Mouse (Mus musculus) thymus, postnatal 0 days (tissue): ENCODE data around the gene Olfr824. TPM values are rescaled to one million over a fixed set of nuclear protein-coding genes. Genes with fewer than 3 reads are reported as not detected.
"Not testable (repeated sequence)": the region's sequence is repeated elsewhere in the genome, so short reads cannot be mapped to it uniquely, and the experiment has no call there.

Experiments
- DNase-seq: peaks from one replicate; pipeline ENCODE4 v3.0.0-alpha.2; 2015; ENCODE audit warnings: low spot score
- polyA plus RNA-seq: library from polyadenylated mRNA; unstranded; fragments of >200 nt; fragmentation: Nextera tagmentation; extraction: Ambion mirVana; gene quantifications from 2 replicates; pipeline ENCODE4 v1.2.1, GENCODE M21; 2015

Olfr824 gene
- polyA plus RNA-seq, result not detected in 2 replicates

DNA sequence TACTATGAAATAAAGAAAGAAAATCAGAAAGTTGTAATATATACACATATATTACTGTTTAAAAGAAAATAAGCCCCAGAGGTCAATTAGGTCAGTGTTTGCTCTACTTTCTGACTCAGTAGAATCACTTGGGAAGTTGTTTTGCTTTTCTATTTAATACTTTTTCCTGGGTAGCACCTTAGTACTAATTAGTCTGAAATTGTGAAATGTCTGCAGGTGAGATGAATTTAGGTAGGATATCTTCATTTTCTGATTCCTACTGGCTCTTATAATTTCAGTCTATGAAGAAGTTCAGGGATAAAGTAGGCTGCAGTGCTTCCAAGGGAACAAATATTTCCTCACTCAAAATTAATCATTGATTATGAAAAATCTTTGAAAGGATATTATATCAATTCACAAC lies at the start of gene Olfr824:
Gene Olfr824, minus strand, starts transcription at position 101 of the 400 bp plus-strand sequence.
- DNase-seq, result not testable (repeated sequence)

DNA sequence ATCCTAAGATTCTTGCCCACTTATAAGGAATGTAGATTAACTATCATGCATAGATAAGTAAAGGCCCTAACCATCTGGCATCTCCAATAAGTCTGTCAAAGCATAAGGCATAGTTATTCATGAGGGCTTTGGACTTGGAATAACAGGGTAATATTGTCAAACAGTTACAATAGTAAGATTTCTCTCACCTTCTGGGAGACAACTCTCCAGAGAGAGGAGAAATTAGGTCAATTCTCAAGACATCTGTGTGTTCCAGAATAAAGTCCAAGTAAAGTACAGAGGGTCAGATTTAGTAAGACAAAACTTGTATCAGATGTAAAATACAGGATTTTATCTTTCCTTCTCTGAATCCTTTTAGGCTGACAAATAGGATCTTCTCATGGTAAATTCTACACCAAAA lies 36.9 kb upstream of the Olfr824 start, which contains the start of gene Olfr825:
Gene Olfr825, minus strand, starts transcription at position 101 of the 400 bp plus-strand sequence.
- DNase-seq, result no peak

DNA sequence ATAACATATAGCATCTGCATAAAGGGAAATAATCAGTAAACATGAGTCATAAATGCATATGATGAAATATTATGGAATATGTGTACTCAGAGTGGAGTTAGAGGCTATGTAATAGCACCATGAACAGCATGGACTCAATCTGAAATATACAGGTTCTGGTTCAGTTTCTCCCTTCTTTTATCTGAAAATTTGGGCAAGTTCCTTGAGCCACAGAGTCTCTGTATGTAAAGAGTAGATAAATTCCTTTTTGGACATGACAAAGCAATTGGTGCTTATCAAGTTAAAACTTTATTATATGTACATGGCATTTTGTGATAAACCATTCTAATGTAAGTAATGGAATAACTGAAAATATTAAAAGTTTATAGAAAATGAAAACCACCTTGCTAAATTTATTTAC lies 35.4 kb upstream of the Olfr824 start:
- no peak for DNase-seq

DNA sequence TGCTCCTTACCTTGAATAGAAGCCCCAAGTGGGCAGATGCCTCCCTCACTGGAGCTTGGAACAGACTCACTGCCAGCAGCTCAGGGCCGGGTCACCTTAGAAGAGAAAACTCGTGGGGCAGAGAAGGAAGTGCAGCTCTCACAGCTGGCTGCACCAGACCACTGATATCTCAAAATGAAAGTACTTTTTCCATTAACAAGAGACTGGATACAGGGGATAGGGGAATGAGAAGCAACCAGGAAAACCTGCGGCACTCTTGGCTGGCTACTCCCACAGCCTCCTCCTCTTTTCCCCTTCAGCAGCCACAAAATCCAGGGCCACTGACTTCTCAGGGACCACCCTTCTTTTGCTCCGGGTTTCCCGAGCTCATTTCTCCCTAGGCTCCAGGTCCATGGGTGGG lies 14.3 kb upstream of the Olfr824 start:
- DNase-seq, result no peak

DNA sequence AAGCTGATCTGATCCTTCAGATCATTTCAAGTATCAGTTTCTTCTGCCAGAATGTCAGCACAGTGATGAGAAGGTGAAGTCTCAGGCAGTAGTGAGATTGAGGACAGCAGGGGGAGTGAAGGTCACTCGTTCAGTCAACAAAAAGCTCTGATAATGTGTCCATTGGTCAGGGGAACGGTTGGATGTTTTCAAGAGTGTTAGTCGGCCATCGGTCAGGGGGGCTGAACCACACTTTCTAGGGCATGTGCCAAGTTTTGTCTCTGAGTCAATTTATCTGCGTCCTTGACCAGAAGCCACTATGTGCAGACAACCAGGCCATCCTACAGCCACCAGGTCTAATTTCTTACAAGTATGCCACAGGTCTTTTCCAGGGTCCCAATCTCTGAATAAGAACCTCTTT lies 12.7 kb upstream of the Olfr824 start:
- DNase-seq, result not testable (repeated sequence)

DNA sequence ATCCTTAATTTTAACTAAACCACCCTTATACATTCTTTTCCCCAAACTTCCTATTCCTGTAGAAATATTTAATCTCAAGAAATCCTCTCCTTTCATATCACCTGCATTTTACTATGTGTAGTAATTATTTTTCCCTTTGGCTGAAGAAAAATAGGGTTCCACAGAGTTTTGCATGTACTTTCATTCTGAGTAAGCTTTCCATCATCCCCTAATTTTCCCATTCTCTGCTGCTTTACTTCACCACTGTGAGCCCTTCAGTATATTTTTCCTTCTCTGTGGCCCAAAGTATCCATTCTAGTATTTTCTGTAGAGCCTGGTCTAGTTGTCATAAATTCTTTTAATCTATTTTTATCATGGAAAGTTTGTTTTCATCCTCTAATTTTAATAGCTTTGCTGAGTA lies 5.0 kb upstream of the Olfr824 start:
- no peak for DNase-seq

DNA sequence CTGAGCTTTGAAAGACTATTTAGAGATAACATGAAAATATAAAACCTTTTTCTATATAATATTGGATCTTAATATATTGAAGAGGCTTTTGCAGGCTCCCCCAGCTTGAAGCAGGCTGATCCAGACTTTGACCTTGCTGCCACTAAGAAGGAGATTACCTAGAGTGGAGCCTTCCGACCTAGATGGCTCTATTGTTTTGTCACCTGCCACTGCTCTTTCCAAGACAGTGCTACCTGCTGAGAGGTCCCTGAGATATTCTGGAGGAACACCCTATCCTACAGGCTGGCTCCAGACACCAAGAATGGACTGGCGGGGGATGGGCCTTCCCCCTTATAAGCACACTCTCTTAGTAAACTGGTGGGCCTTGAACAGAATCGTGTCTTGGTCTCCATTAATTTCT lies 13.8 kb downstream of the Olfr824 start:
- not testable (repeated sequence) for DNase-seq

DNA sequence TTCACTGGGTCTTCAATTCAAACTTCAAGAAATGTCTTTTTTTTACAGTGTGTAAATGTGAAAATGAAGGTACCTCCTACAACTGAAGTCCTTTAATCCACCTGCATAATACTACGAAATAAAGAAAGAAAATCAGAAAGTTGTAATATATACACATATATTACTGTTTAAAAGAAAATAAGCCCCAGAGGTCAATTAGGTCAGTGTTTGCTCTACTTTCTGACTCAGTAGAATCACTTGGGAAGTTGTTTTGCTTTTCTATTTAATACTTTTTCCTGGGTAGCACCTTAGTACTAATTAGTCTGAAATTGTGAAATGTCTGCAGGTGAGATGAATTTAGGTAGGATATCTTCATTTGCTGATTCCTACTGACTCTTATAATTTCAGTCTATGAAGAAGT lies 14.5 kb downstream of the Olfr824 start, which contains the start of gene Olfr823:
Gene Olfr823, minus strand, starts transcription at position 101 of the 400 bp plus-strand sequence.
- not testable (repeated sequence) for DNase-seq

DNA sequence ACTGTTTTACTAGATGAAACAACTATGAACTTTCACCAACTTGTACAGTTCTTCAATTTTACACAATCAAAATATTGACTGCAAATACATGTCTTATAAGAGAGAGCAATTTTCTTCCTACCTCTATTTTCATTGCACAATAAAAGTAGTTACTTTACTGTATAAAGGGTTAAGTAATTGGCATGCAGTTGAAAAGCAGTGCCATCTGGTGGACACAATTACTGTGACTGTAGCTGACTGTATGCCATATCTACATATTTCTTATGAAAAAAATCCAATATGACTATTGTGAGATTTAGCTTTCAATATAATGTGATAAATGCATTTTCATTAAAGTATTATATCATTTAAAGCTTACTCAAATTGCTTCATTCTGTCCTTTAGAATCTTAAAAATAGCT lies 33.7 kb downstream of the Olfr824 start:
- DNase-seq, result peak; percentile 12

DNA sequence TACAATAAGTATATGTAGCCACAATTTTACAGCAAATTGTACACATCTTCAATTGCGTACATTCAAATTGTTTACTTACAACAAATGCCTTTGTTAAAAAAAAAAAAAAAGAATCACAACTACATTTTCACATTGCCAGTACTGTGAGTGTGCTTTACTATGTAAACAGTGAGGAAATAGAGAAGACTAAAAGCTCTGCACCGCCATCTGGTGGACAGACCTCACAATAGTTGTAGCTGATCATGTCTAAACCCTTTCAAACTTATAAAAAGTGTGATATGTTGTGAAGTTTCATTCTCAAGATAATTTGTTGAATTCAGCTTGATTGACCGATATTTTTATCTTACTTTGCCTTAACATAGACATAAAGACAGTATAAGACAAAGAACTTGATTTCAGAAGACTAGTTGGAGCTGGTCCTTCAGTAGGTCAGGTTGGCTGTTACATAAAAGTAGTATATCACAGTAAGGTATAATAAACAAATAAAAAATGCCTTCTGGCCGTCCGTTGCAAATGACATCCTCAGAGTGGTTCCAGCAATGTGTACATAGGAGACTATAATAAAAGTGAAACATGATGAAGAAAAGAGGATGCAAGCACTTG lies 36.9 kb downstream of the Olfr824 start:
- DNase-seq, result peak; percentile 26

Other genes starting within 250 kb of the Olfr824 start
- not detected in 2 replicates for gene Olfr815, start 224.1 kb downstream of the Olfr824 start, polyA plus RNA-seq
- gene Olfr816, start 214.4 kb downstream of the Olfr824 start, polyA plus RNA-seq, result not detected in 2 replicates
- not detected in 2 replicates for gene Olfr818, start 180.9 kb downstream of the Olfr824 start, polyA plus RNA-seq
- gene Olfr819, start 162.7 kb downstream of the Olfr824 start, polyA plus RNA-seq, result not detected in 2 replicates
- not detected in 2 replicates for gene Olfr247, start 153.9 kb downstream of the Olfr824 start, polyA plus RNA-seq
- not detected in 2 replicates for gene Gm10310, start 144.9 kb downstream of the Olfr824 start, polyA plus RNA-seq
- not detected in 2 replicates for gene Olfr820, start 117.4 kb downstream of the Olfr824 start, polyA plus RNA-seq
- gene Olfr821, start 99.7 kb downstream of the Olfr824 start, polyA plus RNA-seq, result not detected in 2 replicates
- gene Olfr822, start 58.8 kb downstream of the Olfr824 start, polyA plus RNA-seq, result not detected in 2 replicates
- gene Olfr823, start 14.6 kb downstream of the Olfr824 start, polyA plus RNA-seq, result not detected in 2 replicates
- gene Olfr825, start 36.8 kb upstream of the Olfr824 start, polyA plus RNA-seq, result not detected in 2 replicates
- gene Olfr826, start 54.2 kb upstream of the Olfr824 start, polyA plus RNA-seq, result not detected in 2 replicates
- not detected in 2 replicates for gene Olfr827, start 84.4 kb upstream of the Olfr824 start, polyA plus RNA-seq
- 0.05 TPM in 2 replicates for gene Neurod4, start 150.2 kb upstream of the Olfr824 start, polyA plus RNA-seq
- 143 and 188 TPM in 2 replicates for gene Tespa1, start 192.9 kb upstream of the Olfr824 start, polyA plus RNA-seq